Mouse (Mus musculus) kidney, embryonic 14.5 days (tissue): Measurements from ENCODE around the gene Hyal3. TPM values are rescaled to one million over a fixed set of nuclear protein-coding genes. Genes with fewer than 3 reads are reported as not detected.
A peak's percentile ranks its signal among the peaks of the same experiment; 100 is the strongest.
"Not testable (repeated sequence)": the region's sequence is repeated elsewhere in the genome, so short reads cannot be mapped to it uniquely, and the experiment has no call there.

Experiments used
- ATAC-seq: fragments of 200-750 bp; cut with Nextera tagmentation; 2 replicates; pipeline ENCODE4 v1.8.0; 2017; ENCODE audit warnings: moderate number of reproducible peaks, mild to moderate bottlenecking, moderate TSS enrichment, moderate library complexity; ENCODE audit not compliant: low FRiP score, low TSS enrichment
- H3K27ac ChIP-seq: fragments of 300-500 bp; sonication (generic); 2 replicates; pipeline ENCODE4 v1.5.1; 2014; ENCODE audit warnings: low read depth, mild to moderate bottlenecking, low read length, moderate library complexity, mixed read lengths
- H3K27me3 ChIP-seq: fragments of 300-500 bp; sonication (generic); 2 replicates; pipeline ENCODE4 v1.6.1; 2014; ENCODE audit warnings: mild to moderate bottlenecking, low read length; ENCODE audit not compliant: control insufficient read depth, insufficient read depth
- H3K36me3 ChIP-seq: fragments of 300-500 bp; sonication (generic); 2 replicates; pipeline ENCODE4 v1.6.1; 2014; ENCODE audit warnings: low read length, mixed read lengths; ENCODE audit not compliant: control insufficient read depth, insufficient read depth
- H3K4me1 ChIP-seq: fragments of 300-500 bp; sonication (generic); 2 replicates; pipeline ENCODE4 v1.6.1; 2014; ENCODE audit warnings: low read length, mixed read lengths; ENCODE audit not compliant: control insufficient read depth, insufficient read depth
- H3K4me2 ChIP-seq: fragments of 300-500 bp; sonication (generic); replicated peaks from 2 replicates; pipeline ENCODE4 v1.6.1; 2014; ENCODE audit warnings: low read depth, mild to moderate bottlenecking, low read length
- H3K4me3 ChIP-seq: fragments of 300-500 bp; sonication (generic); 2 replicates; pipeline ENCODE4 v1.5.1; 2014; ENCODE audit warnings: mild to moderate bottlenecking, low read length
- H3K9ac ChIP-seq: fragments of 300-500 bp; sonication (generic); 2 replicates; pipeline ENCODE4 v1.6.1; 2014; ENCODE audit warnings: low read depth, mild to moderate bottlenecking, low read length, moderate library complexity
- H3K9me3 ChIP-seq: fragments of 300-500 bp; sonication (generic); 2 replicates; pipeline ENCODE4 v1.6.1; 2016; ENCODE audit warnings: low read length; ENCODE audit not compliant: control insufficient read depth
- WGBS: fragments of 180-500 bp; shearing (Covaris S2); extraction: QIAGEN DNeasy Blood & Tissue Kit; methylation state at CpG from one replicate; pipeline ENCODE4 v1.1.7; 2014; 5-methylcytosine and 5-hydroxymethylcytosine counted together
- polyA plus RNA-seq: library from polyadenylated mRNA; unstranded; fragments of >200 nt; fragmentation: Nextera tagmentation; extraction: Ambion mirVana; gene quantifications from 2 replicates; pipeline ENCODE4 v1.2.1, GENCODE M21; 2014

The Hyal3 gene
- polyA plus RNA-seq, 1 experiment from 2014 or later = 0.84 TPM

GRCm38 (mm10) chr9:107573774-107574173 is 6.8 kb upstream of the Hyal3 start:
- Histone ChIP-seq H3K4me1 (peaks cover 36% of the 10 kb centered on the region), H3K36me3 (peaks cover 37% of the 10 kb centered on the region)
- H3K4me3 ChIP-seq, H3K4me2 ChIP-seq, ATAC-seq, H3K9me3 ChIP-seq, H3K9ac ChIP-seq, H3K27ac ChIP-seq, H3K27me3 ChIP-seq: not testable (repeated sequence)
- WGBS = 86% methylated on average over 6 of the region's 6 CpGs

DNA sequence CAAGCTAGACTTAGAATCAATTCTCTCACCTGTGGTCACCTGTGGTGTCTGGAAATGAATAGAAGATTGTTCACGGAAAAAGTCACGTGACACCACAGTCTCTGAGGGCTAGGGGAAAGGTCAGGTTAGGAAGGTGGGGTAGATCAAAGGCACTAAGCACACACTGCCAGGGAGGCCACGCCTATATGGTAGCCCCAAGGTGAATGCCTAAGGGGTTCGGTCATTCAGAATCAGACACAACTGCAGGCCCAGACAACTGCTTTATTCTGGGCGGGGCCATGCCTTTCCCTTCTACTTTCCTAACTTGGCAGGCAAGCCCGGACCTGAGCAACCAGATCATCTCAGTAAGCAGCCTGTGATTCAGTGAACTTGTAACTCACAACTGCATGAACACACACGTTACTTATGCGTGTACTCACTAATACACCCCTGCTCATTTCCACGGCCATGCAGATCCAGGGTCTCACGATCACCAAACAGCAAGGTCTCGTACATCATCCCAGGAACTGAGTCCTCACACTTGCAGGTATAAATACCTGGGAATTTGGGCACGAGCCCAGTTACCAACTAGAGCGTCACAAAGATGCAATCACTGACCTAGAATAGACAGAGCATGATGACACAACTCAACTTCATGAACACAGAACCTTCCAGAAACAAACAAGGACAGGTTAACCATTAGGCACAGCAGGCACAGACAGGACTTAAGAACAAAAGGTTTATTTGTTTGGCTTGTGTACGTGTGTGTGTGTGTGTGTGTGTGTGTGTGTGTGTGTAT is 4.8 kb upstream of the Hyal3 start:
- no peaks in the 10 kb centered on the region for H3K27me3 ChIP-seq
- H3K27ac ChIP-seq = peak overlapping the region; percentile 76; the same call in 1 of the 2 replicates
- WGBS = 80% methylated on average over 14 of the region's 14 CpGs
- H3K9ac ChIP-seq = no peak overlapping the region; the same call in 1 of the 2 replicates
- H3K4me1 ChIP-seq = peaks cover 31% of the 10 kb centered on the region
- ATAC-seq = no peak
- no peaks in the 10 kb centered on the region for H3K9me3 ChIP-seq
- H3K4me3 ChIP-seq = no peak overlapping the region
- H3K36me3 ChIP-seq = peaks cover 34% of the 10 kb centered on the region
- H3K4me2 ChIP-seq = no peak overlapping the region

DNA sequence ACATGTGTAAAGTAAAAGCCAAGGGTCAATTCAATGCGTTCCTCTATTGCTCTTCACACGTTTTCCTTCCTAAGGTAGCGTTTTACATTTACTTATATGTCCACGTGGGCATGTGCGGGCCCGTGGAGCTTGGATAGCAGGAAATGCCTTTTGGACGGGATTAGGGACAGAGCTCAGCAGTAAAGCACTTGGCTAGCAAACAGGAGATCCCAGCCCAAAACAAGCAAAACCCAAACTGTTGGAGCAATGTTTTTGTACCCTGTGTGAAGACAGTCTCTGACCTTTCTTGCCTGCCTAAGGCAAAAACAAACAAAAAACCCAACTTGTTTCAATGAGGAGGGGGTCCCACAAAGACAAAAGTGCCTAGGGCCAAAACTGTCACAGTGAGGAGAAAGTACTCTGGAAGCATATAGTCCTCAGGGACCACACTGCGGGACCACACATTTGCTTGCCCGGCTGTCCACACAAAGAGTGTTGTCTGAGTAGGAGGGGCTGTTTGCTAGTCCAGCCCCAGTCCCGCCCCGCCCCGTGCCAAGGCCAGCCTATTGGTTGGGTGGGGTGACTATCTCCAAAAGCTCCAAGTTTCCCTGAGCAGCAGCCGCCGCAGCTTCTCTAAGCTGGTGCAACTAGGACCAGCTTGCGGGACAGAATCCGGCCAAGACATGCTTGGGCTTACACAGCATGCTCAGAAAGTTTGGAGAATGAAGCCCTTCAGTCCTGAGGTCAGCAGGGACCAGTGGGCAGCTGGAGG is 4.1 kb upstream of the Hyal3 start, which contains the start of gene Hyal1:
TSS of gene Hyal1 (plus strand) at position 571 of the 751 bp plus-strand sequence.
- H3K27ac ChIP-seq = peak within 1 kb of the TSS; percentile 76
- H3K36me3 ChIP-seq = peaks cover 26% of the 10 kb centered on the region
- H3K4me1 ChIP-seq = peaks cover 29% of the 10 kb centered on the region
- H3K4me2 ChIP-seq = peak within 1 kb of the TSS; percentile 58
- no peaks in the 10 kb centered on the region for H3K9me3 ChIP-seq
- peak; percentile 67 for ATAC-seq
- H3K4me3 ChIP-seq = peak within 1 kb of the TSS; percentile 40
- no peaks in the 10 kb centered on the region for H3K27me3 ChIP-seq
- WGBS = 25% methylated on average over 16 of the region's 16 CpGs
- H3K9ac ChIP-seq = peak within 1 kb of the TSS; percentile 53

- Histone ChIP-seq H3K9ac (0 out of 2 replicates have a peak overlapping the region, but pooled peaks have one; percentile 53), H3K9me3 (no peaks in the 10 kb centered on the region), H3K27me3 (no peaks in the 10 kb centered on the region), H3K36me3 (peaks cover 13% of the 10 kb centered on the region), H3K4me1 (peaks cover 34% of the 10 kb centered on the region), H3K4me3 (no peak overlapping the region), H3K4me2 (peak overlapping the region; percentile 58; the same call in 1 of the 2 replicates), H3K27ac (no peak overlapping the region)
- ATAC-seq = no peak
- WGBS = 94% methylated on average over 10 of the region's 10 CpGs
These were observed 2.7 kb upstream of the Hyal3 start for GRCm38 (mm10) chr9:107577871-107578270.

DNA sequence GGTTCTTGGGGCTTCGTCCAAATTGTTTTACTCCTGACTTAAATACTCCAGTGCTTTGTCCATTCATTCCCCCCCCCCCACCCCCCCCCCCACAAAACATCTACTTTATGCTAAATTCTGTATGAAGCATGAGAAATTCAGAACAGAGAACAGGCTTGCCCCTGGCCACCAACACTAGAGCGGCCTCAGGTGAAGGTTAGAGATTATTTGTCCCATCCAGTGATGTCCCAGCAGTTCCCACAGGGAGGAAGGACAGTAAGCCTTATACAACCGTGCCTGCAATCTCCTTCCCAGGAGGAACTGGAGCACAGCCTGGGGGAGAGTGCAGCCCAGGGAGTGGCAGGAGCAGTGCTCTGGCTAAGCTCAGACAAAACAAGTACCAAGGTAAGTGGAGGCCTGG is 2.0 kb upstream of the Hyal3 start, which contains the start of gene Naa80:
TSS of gene Naa80 (plus strand) at position 301 of the 400 bp plus-strand sequence.
- Histone ChIP-seq H3K4me3 (no peak within 1 kb of the TSS), H3K9me3 (no peaks in the 10 kb centered on the region), H3K4me1 (peaks cover 34% of the 10 kb centered on the region), H3K27me3 (no peaks in the 10 kb centered on the region), H3K9ac (0 out of 2 replicates have a peak within 1 kb of the TSS, but pooled peaks have one; percentile 53), H3K27ac (no peak within 1 kb of the TSS), H3K36me3 (peaks cover 12% of the 10 kb centered on the region; the same call in 1 of the 2 replicates), H3K4me2 (peak within 1 kb of the TSS; percentile 58; the same call in 1 of the 2 replicates)
- WGBS = 86% methylated on average over 3 of the region's 3 CpGs
- no peak for ATAC-seq

GRCm38 (mm10) chr9:107579023-107579900 is 1.4 kb upstream of the Hyal3 start:
- peaks cover 34% of the 10 kb centered on the region for H3K4me1 ChIP-seq
- H3K9ac ChIP-seq = no peak overlapping the region
- peaks cover 10% of the 10 kb centered on the region; the same call in 1 of the 2 replicates for H3K36me3 ChIP-seq
- no peak overlapping the region for H3K27ac ChIP-seq
- H3K9me3 ChIP-seq = no peaks in the 10 kb centered on the region
- no peak for ATAC-seq
- H3K27me3 ChIP-seq = no peaks in the 10 kb centered on the region
- H3K4me2 ChIP-seq = no peak overlapping the region; the same call in 1 of the 2 replicates
- WGBS = 93% methylated on average over 14 of the region's 14 CpGs
- H3K4me3 ChIP-seq = no peak overlapping the region

DNA sequence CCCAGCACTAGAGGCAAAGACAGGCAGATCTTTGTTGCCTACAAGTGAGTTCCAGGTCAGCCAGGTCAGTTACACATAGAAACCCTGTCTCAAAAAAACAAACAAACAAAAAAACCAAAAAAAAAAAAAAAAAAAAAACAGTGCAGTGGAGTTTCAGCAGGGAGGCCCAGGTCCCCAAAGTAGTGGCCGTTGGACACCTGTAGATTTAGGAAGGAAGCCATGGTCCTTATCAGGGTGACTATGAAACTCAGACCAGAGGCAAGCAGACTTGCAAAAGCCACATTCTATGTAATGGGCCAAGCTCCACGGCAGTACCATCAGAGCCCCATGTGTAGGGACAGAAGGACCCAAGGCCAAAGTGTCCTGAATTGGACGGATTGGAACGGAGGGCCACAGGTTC is 966 bp downstream of the Hyal3 start:
- Histone ChIP-seq H3K9ac (peak overlapping the region; percentile 77; the same call in 1 of the 2 replicates), H3K4me3 (peak overlapping the region; percentile 62), H3K4me1 (peaks cover 27% of the 10 kb centered on the region), H3K27me3 (no peaks in the 10 kb centered on the region), H3K36me3 (peaks cover 6% of the 10 kb centered on the region; the same call in 1 of the 2 replicates), H3K4me2 (peak overlapping the region; percentile 79), H3K9me3 (no peaks in the 10 kb centered on the region), H3K27ac (peak overlapping the region; percentile 91; the same call in 1 of the 2 replicates)
- ATAC-seq = no peak
- WGBS = 71% methylated on average over 4 of the region's 4 CpGs

DNA sequence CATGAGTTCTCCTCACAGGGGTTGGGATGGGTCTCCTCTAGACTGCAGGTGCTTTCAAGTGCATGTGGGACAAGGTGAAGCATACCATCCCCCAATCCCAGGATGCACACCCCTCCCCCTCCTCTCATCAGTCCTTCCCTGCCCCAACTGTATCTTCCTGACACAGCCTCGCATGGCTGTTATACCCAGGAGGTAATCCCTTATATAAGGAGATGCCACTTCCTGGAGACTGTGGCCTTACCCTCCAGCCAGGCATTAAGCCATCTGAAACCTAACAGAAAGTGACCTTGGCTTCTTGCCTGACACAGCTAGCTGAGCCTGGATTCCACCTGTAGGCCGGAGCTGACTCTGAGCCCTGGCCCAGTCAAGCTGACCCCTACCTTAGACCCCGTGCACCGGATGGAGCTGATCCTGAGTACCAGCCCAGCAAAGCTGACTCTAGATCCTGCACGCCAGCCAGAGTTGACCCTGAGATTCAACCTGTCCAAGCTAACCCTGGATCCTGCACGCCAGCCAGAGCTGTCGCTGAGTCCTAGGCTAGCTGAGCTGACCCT is 2.0 kb downstream of the Hyal3 start:
- Histone ChIP-seq H3K4me2 (no peak overlapping the region), H3K4me3 (no peak overlapping the region), H3K9ac (no peak overlapping the region), H3K27ac (no peak overlapping the region), H3K27me3 (no peaks in the 10 kb centered on the region), H3K9me3 (no peaks in the 10 kb centered on the region), H3K36me3 (peaks cover 6% of the 10 kb centered on the region; the same call in 1 of the 2 replicates), H3K4me1 (peaks cover 18% of the 10 kb centered on the region)
- no peak for ATAC-seq
- 93% methylated on average over 7 of the region's 7 CpGs for WGBS
